Mouse (Mus musculus): ENCODE measurements at regions not wholly inside any gene's neighbourhood (a gene's known extent, or its start where the extent isn't known, plus 50 kb on each side); places are given as distances from the start of the nearest gene placed in this dataset.

GRCm38 (mm10) chr7:121214181-121214580 is 132.7 kb downstream of the Otoa start:
- CTCF ChIA-PET = no interaction called here

DNA sequence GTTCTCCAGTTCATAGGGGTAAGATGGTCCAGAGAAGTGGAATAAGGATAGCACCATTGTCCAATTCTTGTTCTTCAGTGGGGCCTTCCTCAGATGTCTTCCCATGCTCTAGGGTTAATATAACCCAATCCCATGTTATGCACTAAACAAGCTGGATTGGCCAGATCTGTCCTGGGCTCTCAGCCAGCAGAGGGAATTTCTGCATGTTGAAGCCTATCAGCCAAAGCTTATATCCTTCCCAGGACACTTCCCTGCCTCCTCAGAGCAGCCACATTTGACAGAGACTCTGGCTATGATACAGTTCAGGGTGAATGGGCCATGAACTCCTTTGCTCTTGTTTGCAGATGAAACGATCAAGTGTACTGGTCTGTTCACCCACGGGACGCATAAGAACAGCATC is 133.6 kb downstream of the Otoa start:
- CTCF ChIA-PET = no interaction called here

DNA sequence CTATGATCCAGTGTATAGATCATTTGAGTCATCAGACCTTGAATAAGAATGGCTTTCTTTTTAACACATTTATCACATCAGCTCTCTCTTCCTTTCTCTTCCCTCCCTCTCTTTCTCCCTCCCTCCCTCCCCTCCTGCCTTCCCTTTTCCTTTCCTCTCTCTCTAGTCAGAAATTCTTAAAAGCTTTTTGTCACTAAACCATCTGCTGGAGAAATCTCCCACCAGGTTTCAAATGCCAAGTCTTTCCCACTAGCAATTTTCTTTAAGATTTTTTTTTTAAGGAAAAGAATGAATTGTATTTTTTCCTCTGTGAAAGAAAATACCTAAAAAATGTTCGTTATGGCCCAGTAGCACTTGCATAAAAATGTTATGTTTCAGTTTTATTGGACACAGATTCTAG is 134.3 kb downstream of the Otoa start:
- CTCF ChIA-PET = no interaction called here

- CTCF ChIA-PET = no interaction called here
These were observed 136.6 kb downstream of the Otoa start for GRCm38 (mm10) chr7:121218031-121218430.

GRCm38 (mm10) chr7:121221158-121221557 is 139.7 kb downstream of the Otoa start:
- CTCF ChIA-PET = no interaction called here

- CTCF ChIA-PET = no interaction called here
These were observed 150.4 kb downstream of the Otoa start for GRCm38 (mm10) chr7:121231881-121232280.

GRCm38 (mm10) chr7:121234831-121235230 is 153.4 kb downstream of the Otoa start:
- CTCF ChIA-PET = interaction anchor here (0.6 kb wide), 1 partner anchor 391 kb away, joined by 5 read pairs; no protein-coding TSS in a partner anchor

DNA sequence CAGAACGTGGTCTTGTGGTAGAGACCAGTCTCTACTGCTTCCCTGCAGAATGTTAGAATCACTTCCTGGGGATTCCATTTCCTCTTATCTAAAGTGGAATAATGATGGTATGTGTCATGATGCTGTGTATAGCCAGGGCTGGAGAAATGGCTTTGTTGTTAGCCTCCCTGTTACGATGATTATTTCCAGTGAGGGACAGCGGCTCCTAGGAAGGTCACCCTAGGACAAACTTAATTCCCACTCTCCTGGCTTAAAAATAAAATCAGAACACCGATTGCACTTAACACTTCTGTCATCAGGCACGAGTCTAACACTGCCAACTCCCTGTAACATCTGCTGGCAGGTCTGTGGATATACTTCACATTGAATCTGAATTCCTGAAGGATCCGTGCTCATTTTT is 151.9 kb upstream of the Hs3st2 start:
- CTCF ChIA-PET = interaction anchor here (0.7 kb wide), 1 partner anchor 714 kb away, joined by 12 read pairs; no protein-coding TSS in a partner anchor

DNA sequence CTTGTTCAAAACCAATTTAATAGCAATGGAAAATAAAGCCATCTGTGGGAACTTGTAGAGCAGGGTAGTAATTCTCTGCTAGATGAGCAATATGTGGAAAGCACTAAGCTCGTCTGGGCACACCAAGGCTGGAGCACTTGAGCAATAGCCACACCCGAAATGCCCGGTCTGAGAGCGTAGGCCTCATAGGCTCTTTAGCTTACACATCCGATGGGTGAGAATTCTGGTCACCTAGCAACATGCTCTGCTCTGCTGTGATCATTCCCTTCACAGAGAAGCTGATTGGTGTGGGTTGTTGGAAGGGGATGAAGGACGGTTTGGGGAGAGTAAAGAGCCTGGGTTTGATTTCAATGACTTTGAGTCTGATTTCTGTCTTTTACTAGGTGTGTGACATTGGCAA is 143.8 kb upstream of the Hs3st2 start:
- CTCF ChIA-PET = no interaction called here

DNA sequence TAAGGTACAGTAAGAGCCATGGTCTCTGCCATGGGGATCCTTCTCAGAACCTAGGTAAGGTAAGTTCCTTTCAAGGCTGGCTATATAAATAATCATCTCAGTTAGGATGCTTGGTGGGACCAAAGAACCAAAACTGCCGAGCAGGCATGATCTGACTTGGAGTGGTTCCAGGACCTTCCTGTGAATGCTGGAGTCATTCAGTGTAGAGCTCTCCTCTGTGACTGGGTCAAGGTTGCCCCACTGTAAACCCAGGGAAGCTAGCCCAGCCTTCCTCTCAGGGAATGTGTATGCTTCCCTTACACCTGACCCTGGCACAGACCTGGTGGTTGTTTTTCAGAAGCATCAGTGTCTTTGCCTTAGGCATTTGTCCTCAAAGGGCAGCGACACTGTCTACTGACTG is 134.2 kb upstream of the Hs3st2 start:
- CTCF ChIA-PET = interaction anchor here (0.9 kb wide), 1 partner anchor 251 kb away, joined by 3 read pairs; no protein-coding TSS in a partner anchor

DNA sequence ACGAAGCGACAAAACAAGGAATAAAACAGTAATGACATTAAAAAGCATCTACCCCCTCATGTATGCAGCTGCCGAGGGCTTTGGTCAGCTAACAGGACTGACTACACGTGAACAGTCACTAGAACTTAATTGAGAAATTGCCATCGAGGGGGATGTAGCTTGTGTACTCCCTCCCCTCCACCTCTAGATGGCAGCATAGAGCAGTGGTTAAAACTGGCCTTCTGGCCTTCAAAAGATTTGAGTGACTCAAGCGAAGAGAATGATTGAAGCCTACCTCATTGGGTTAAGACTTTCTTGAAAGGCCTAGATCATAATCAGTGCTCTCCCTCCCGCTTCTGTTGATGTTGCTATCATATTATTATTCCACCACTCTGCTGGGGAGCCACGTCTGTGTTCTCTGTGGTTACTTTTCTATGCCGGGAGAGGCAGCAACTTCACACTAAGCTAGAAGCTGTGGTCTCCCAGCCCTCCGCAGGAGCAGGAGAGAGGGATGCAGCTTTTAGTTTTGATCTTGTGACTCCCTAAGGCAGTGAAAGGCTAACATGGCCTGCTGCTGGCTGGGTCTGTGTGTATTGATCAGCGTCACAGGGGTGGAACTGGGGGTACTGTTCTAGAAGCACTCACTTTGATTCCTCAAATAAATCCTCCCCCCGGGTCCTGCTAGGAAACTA is 132.7 kb upstream of the Hs3st2 start:
- CTCF ChIA-PET = no interaction called here

DNA sequence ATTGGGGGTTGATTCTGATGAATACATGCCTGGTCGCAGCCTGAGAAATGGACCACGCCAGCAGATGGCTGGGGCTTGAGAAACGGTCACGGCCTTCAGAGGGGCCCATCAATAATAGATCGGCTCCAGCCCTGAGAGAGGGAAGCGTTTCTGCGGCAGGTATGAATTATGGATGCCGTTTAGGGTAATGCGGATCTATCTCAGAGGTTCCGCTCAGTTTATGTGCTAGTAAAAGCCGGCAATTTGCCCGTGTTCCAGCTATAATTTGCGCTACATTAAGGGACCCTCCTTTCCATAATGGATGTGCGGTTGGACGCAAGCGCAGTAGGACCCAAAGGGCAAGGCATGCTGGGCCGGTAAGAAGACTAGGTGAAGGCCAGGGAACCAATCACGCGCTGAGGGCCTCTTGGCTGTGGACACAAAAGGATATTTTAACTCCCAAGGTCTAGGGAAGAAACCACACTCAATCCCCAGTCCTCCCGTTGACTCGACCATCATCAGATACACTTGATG is 132.1 kb upstream of the Hs3st2 start:
- CTCF ChIA-PET = no interaction called here

DNA sequence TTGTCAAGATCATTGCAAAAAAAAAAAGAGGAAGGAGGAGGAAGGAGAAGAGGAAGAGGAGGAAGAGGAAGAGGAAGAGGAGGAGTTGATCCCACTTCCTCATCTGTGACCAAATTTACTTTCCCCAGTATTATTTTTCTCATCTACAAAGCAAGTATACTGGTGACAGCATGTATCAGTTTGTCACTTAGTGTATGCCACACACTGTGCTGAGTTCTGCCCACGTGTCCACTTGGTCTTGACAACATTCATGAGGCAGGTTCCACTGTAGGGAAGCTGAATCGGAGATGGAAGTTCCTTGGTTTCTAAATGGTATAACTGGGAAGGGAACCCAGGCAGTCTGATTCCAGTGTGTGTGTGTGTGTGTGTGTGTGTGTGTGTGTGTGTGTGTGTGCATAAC is 122.3 kb upstream of the Hs3st2 start:
- CTCF ChIA-PET = interaction anchor here (0.6 kb wide), 1 partner anchor 10 kb away, joined by 3 read pairs; no protein-coding TSS in a partner anchor

DNA sequence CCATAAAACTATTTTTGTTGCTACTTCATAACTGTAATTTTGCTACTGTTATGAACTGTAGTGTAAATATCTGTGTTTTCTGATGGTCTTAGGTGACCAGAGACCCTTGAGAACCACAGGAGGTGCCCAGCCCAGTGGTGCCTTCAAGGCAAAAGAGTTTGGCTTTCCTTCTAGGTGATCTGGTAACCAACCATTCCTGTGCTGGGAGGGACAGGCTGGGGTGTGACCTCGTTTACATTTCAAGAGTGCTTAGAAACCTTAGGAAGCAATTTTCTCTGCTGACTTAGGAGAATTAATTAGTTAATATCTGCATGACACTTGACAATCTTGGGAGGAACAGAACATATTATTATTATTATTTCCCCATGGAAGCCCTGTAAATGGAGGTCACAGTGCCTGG is 111.1 kb upstream of the Hs3st2 start:
- CTCF ChIA-PET = no interaction called here

DNA sequence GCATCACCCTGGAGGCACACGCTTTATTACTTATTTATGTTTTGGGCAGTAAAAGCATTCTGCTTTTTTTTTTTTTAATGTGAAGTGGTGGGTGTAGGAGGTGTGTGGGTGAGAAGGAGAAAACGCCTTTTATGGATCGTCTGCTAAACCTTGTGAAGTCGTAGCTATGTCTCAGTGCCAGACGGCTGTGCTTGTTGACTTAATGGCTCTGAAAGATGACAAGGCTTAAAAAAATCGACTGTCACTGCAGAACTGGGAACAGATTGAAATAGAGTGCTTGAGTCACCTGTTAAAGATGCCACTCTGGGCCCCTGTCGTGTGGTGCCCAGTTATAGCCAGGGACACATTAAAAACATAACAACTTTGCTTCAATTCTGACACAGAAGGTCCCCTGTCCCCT is 109.5 kb upstream of the Hs3st2 start:
- CTCF ChIA-PET = no interaction called here

DNA sequence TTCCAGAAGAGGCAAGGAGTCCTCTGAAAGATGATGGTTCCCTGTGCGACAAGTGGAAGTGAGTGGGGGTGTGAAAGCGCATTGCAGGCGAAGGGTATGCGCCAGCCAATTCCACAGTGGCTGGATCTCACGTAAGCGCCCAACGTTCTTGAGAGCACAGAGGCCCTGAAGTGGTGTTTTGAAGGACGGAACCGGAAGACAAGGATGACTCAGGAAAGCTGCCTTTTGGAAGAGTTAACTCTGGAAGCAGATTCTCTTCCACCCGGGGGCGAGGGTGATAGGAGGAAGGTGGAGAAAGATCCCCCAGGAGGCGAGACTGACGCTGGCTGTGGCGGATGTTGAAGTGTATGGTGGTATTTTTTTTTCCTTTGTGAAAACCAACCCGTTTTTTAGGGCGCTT is 101.9 kb upstream of the Hs3st2 start:
- CTCF ChIA-PET = no interaction called here

DNA sequence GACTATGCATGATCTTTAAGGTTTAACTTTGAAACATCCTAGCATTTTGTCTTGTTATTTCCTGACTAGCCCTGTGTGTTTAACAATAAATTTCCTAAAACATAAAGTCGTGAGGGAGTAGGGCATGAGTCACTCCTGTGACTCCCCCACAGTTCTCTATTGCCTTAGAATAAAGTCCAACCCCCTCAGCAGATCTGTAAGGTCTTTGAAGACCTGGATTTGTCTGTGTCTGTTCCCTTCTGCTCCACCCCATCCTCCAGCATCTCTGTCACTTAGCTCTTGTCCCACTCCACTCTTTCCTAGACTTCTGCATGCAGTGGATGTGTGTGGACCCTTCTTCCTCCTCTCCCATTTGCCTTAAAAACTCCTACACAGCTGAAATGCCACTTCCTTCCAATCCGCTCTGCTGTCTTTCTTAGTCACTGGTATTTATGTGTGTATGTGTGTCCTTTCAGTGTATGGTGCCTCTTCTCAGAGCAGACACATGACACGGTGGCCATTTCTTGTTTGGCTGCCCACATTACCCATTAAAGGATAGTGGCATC is 95.4 kb upstream of the Hs3st2 start:
- CTCF ChIA-PET = no interaction called here

GRCm38 (mm10) chr7:121312961-121313587 is 78.6 kb upstream of the Hs3st2 start:
- CTCF ChIA-PET = no interaction called here

DNA sequence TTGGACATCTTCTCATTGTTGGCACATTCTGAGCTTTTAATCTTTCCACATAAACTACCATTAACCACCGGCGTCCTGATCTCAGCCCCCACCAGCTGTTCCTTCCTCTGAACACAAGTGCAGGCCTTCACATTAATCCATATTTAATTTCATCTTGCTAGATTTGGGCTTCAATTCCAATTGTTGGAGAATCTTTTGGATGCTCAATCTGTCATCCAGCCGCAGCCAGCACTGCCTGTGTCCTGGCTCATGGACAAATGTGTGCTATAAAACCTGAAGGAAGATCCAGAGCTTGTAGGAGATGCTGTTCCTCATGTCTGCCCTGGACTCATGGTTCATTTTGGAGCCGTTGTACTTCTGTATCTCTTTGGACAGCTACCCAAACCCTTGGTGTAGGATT is 77.1 kb upstream of the Hs3st2 start:
- CTCF ChIA-PET = no interaction called here

GRCm38 (mm10) chr7:121329274-121329673 is 62.4 kb upstream of the Hs3st2 start:
- CTCF ChIA-PET = no interaction called here

DNA sequence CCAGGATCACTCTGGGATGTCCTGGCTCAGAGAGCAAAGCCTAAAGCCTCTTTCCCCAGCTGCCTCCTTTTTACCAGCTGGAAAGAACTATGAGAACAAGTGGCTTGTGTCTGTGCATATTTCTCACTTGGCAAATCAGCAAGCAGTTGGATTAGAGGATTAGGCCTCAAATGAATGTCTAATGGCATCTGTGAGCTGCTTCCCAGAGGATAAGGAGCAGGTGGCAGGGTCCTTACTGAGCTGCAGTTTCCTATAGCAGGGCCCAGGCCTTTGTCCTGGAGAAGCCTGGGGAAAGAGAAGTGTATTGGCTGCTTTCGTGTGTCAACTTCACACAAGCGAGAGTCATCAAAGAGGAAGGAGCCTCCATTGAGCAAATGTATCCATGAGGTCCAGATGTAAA is 59.1 kb upstream of the Hs3st2 start:
- CTCF ChIA-PET = no interaction called here

GRCm38 (mm10) chr7:121335390-121336109 is 56.1 kb upstream of the Hs3st2 start:
- CTCF ChIA-PET = no interaction called here

- CTCF ChIA-PET = no interaction called here
These were observed 51.7 kb upstream of the Hs3st2 start for GRCm38 (mm10) chr7:121339942-121340341.

Measured in spleen, embryonic (tissue).